Comparison of ENCODE assay signal across 9 mouse cellular contexts in the genomic region with DNA sequence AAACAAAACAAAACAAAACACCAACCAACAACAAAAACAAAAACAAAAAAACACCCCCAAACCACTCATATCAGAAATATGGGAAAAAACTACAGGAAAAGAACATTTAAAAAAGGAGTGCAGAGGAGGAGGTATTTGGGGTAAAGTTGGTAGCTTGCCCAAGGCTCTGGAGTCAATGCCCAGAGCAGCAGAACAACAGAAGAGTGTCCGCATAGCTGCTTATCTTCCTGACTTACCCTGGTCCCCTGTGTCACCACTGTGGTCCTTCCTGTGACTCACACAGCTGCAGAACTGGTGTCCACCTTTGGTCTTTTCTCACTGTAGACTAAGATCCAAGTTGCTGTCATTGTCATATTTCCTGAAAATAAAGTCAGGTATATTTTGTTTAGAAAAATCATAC.
"Had no signal": no experiment of that assay in that cellular context is flagged by ENCODE, and none has a peak within 500 bp of the region (broad histone marks: within the 10 kb centered on the region; RNA-seq: fewer than 3 reads in every experiment).

No protein-coding gene starts in this region.

- ATAC-seq: lung, postnatal 0 days; midbrain, embryonic 16.5 days had no signal

- DNase-seq: kidney, postnatal 25 days; lung, adult 2 months; lung, postnatal 36 days; retina, postnatal 1 day; right cerebral cortex, postnatal 4 days; thymus, adult 2 months; thymus, postnatal 25 days had no signal
